Mouse (Mus musculus): ENCODE results near the gene Pigu.

GRCm38 (mm10) chr2:155401926-155402325 lies 44.7 kb upstream of the Pigu start:
- no peak for TF ChIP-seq CTCF (IDR thresholded peaks at IDR 0.05; ENCODE audit: low read depth, low read length)
- TF ChIP-seq POLR2A (IDR thresholded peaks at IDR 0.05; ENCODE audit: insufficient read depth, low read length) = no peak
- TF ChIP-seq EP300 (IDR thresholded peaks at IDR 0.05; ENCODE audit: insufficient read depth, low read depth, low read length) = no peak
